21 mouse cellular contexts compared by ENCODE assay signal in the genomic region with DNA sequence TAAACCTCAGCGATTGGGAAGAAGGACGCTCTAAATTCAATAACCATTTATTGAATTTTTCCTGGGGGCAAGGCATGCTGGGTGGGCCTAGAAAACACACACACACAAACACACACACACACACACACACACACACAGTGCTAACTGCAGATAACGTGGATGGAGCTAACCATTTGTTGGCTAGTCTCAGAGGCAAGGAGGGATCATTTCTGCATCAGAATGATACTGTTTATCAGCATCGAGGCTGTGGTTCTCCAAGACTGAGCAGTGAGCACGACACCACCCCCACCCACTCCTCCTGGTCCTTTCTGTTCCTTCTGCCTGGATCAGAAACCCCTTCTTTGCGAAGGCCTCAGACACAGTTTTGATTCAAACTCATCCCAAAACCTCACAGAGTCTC. TPM values are rescaled to one million over a fixed set of nuclear protein-coding genes. Genes with fewer than 3 reads are reported as not detected.
DNase-seq lines count a peak whose midpoint lies in the region; ATAC-seq and TF ChIP-seq lines count a peak whose summit lies in the region.
"Had no signal": no experiment of that assay in that cellular context is flagged by ENCODE, and none has a peak within 500 bp of the region (broad histone marks: within the 10 kb centered on the region; RNA-seq: fewer than 3 reads in every experiment).

No protein-coding gene starts in this region.

- 53% methylated on average over 6 of the region's 6 CpGs for WGBS in hindbrain, embryonic 13.5 days
- WGBS in hindbrain, embryonic 10.5 days, result 72% methylated on average over 6 of the region's 6 CpGs
- 40% methylated on average over 6 of the region's 6 CpGs for WGBS in liver, embryonic 12.5 days (ENCODE audit: insufficient replicate concordance)
- 69% methylated on average over 6 of the region's 6 CpGs for WGBS in lung, postnatal 0 days

- peaks cover 3% of the 10 kb centered on the region; the same call in 1 of the 2 replicates for H3K4me1 ChIP-seq in hindbrain, embryonic 13.5 days (replicated peaks)
- no peaks in the 10 kb centered on the region for H3K4me1 ChIP-seq in hindbrain, embryonic 10.5 days (replicated peaks)
- H3K4me1 ChIP-seq in liver, embryonic 12.5 days, result peaks cover 30% of the 10 kb centered on the region
- no peaks in the 10 kb centered on the region for H3K4me1 ChIP-seq in lung, postnatal 0 days (ENCODE audit: insufficient read depth, low read depth, low read length)
- H3K4me1 ChIP-seq: embryonic facial prominence, embryonic 10.5 days; forebrain, embryonic 12.5 days; heart, embryonic 15.5 days; midbrain, embryonic 12.5 days had no signal

- no peak overlapping the region for H3K9ac ChIP-seq in hindbrain, embryonic 13.5 days
- H3K9ac ChIP-seq in liver, embryonic 12.5 days, result no peak overlapping the region
- H3K9ac ChIP-seq in lung, postnatal 0 days (replicated peaks; ENCODE audit: low read depth), result no peak overlapping the region
- H3K9ac ChIP-seq: forebrain, embryonic 12.5 days; heart, embryonic 15.5 days; midbrain, embryonic 12.5 days had no signal

- H3K9me3 ChIP-seq in hindbrain, embryonic 13.5 days, result no peaks in the 10 kb centered on the region
- no peaks in the 10 kb centered on the region for H3K9me3 ChIP-seq in hindbrain, embryonic 10.5 days
- no peaks in the 10 kb centered on the region for H3K9me3 ChIP-seq in liver, embryonic 12.5 days (replicated peaks)
- no peaks in the 10 kb centered on the region for H3K9me3 ChIP-seq in lung, postnatal 0 days (ENCODE audit: low read length)
- H3K9me3 ChIP-seq: embryonic facial prominence, embryonic 10.5 days; forebrain, embryonic 12.5 days; heart, embryonic 15.5 days; midbrain, embryonic 12.5 days had no signal

- H3K27me3 ChIP-seq in hindbrain, embryonic 13.5 days, result no peaks in the 10 kb centered on the region
- no peaks in the 10 kb centered on the region for H3K27me3 ChIP-seq in hindbrain, embryonic 10.5 days (ENCODE audit: insufficient read depth, poor library complexity, severe bottlenecking)
- peaks cover 2% of the 10 kb centered on the region; the same call in 1 of the 2 replicates for H3K27me3 ChIP-seq in liver, embryonic 12.5 days (replicated peaks)
- no peaks in the 10 kb centered on the region for H3K27me3 ChIP-seq in lung, postnatal 0 days (replicated peaks; ENCODE audit: insufficient read depth, low read length)
- H3K27me3 ChIP-seq: forebrain, embryonic 12.5 days; heart, embryonic 15.5 days had no signal

- H3K4me2 ChIP-seq in hindbrain, embryonic 13.5 days, result no peak overlapping the region
- H3K4me2 ChIP-seq in liver, embryonic 12.5 days, result peak overlapping the region; percentile 36
- no peak overlapping the region for H3K4me2 ChIP-seq in lung, postnatal 0 days (replicated peaks; ENCODE audit: low read depth, low read length)
- H3K4me2 ChIP-seq: forebrain, embryonic 12.5 days; heart, embryonic 15.5 days; midbrain, embryonic 12.5 days had no signal

- H3K36me3 ChIP-seq in hindbrain, embryonic 13.5 days, result no peaks in the 10 kb centered on the region
- H3K36me3 ChIP-seq in hindbrain, embryonic 10.5 days, result no peaks in the 10 kb centered on the region
- H3K36me3 ChIP-seq in liver, embryonic 12.5 days, result no peaks in the 10 kb centered on the region
- no peaks in the 10 kb centered on the region for H3K36me3 ChIP-seq in lung, postnatal 0 days (ENCODE audit: insufficient read depth, low read length)
- H3K36me3 ChIP-seq: embryonic facial prominence, embryonic 10.5 days; forebrain, embryonic 12.5 days; heart, embryonic 15.5 days; midbrain, embryonic 12.5 days had no signal

- ATAC-seq in hindbrain, embryonic 13.5 days (ENCODE audit: low FRiP score), result 0 out of 2 replicates have a peak, but pooled peaks have one; percentile 32
- ATAC-seq in liver, embryonic 12.5 days, result peak; percentile 97
- peak; percentile 89 for ATAC-seq in megakaryocyte progenitor cell, adult 5-6 weeks (replicated peaks; ENCODE audit: poor library complexity)
- no peak for ATAC-seq in lung, postnatal 0 days
- ATAC-seq: intestine, postnatal 0 days had no signal

- H3K27ac ChIP-seq in hindbrain, embryonic 13.5 days, result peak overlapping the region; percentile 19
- no peak overlapping the region for H3K27ac ChIP-seq in hindbrain, embryonic 10.5 days
- peak overlapping the region; percentile 72 for H3K27ac ChIP-seq in liver, embryonic 12.5 days
- no peak overlapping the region for H3K27ac ChIP-seq in lung, postnatal 0 days (ENCODE audit: low read length)
- H3K27ac ChIP-seq: embryonic facial prominence, embryonic 10.5 days; forebrain, embryonic 12.5 days; heart, embryonic 15.5 days; left cerebral cortex, adult 2 months; midbrain, embryonic 12.5 days had no signal

- no peak overlapping the region for H3K4me3 ChIP-seq in hindbrain, embryonic 13.5 days
- H3K4me3 ChIP-seq in hindbrain, embryonic 10.5 days, result no peak overlapping the region
- no peak overlapping the region for H3K4me3 ChIP-seq in liver, embryonic 12.5 days
- H3K4me3 ChIP-seq in lung, postnatal 0 days (ENCODE audit: low read depth, low read length), result no peak overlapping the region
- H3K4me3 ChIP-seq: embryonic facial prominence, embryonic 10.5 days; forebrain, embryonic 12.5 days; heart, embryonic 15.5 days; left cerebral cortex, adult 2 months; midbrain, embryonic 12.5 days had no signal

- no peak for TF ChIP-seq EP300 in lung, postnatal 0 days (IDR thresholded peaks at IDR 0.05)

- no peak for DNase-seq in hindbrain, embryonic 10.5 days (ENCODE audit: low spot score)
- peak; percentile 66 for DNase-seq in c-Kit-positive CD71-positive TER-119-positive erythroid progenitor cells, embryonic 14.5 days (ENCODE audit: low spot score)
- DNase-seq in cerebellum, postnatal 10 days, result no peak
- no peak for DNase-seq in lung, postnatal 0 days (ENCODE audit: low spot score)
- no peak for DNase-seq in right cerebral cortex, postnatal 14 days
- DNase-seq: adrenal gland, postnatal 14 days; cerebellum, adult 11 months; cerebellum, adult 9-11 months; heart, postnatal 4 days; kidney, postnatal 4 days; retina, postnatal 1 day; right cerebral cortex, postnatal 4 days had no signal

- TF ChIP-seq CTCF in lung, postnatal 0 days (IDR thresholded peaks at IDR 0.05), result no peak

RNA-seq across cellular contexts. Expression of gene Stx17, which starts 38.1 kb away (rescaled TPM):
- polyA plus RNA-seq in hindbrain, embryonic 13.5 days (2015; fragmentation: Nextera tagmentation; extraction: Ambion mirVana), result 23.3 and 23.9 TPM in 2 replicates
- polyA plus RNA-seq in hindbrain, embryonic 10.5 days (2016; fragmentation: Nextera tagmentation; extraction: Ambion mirVana), result 19.2 and 22.8 TPM in 2 replicates
- polyA plus RNA-seq in liver, embryonic 12.5 days (2016; fragmentation: Nextera tagmentation; extraction: Ambion mirVana), result 24.1 TPM in 2 replicates
- 11.1 and 14.8 TPM in 2 replicates for total RNA-seq in megakaryocyte progenitor cell, adult 5-6 weeks (2015)
- total RNA-seq in megakaryocyte progenitor cell, adult 5-6 weeks (2017), result 15.4 and 20.1 TPM in 2 replicates
- polyA plus RNA-seq in lung, postnatal 0 days (2015; fragmentation: Nextera tagmentation; extraction: Ambion mirVana), result 30.4 and 34.4 TPM in 2 replicates

RNA-seq across cellular contexts. Expression of gene Nr4a3, which starts 41.7 kb away (rescaled TPM):
- 1.8 and 2.4 TPM in 2 replicates for polyA plus RNA-seq in hindbrain, embryonic 13.5 days (2015; fragmentation: Nextera tagmentation; extraction: Ambion mirVana)
- 0.44 and 1.2 TPM in 2 replicates for polyA plus RNA-seq in hindbrain, embryonic 10.5 days (2016; fragmentation: Nextera tagmentation; extraction: Ambion mirVana)
- 0.02 TPM in 1 of 2 replicates, not detected in the other for polyA plus RNA-seq in liver, embryonic 12.5 days (2016; fragmentation: Nextera tagmentation; extraction: Ambion mirVana)
- total RNA-seq in megakaryocyte progenitor cell, adult 5-6 weeks (2015), result 0.59 and 0.88 TPM in 2 replicates
- total RNA-seq in megakaryocyte progenitor cell, adult 5-6 weeks (2017), result 0.20 and 2.5 TPM in 2 replicates
- polyA plus RNA-seq in lung, postnatal 0 days (2015; fragmentation: Nextera tagmentation; extraction: Ambion mirVana), result 0.14 and 0.15 TPM in 2 replicates

Comparison
In these comparisons a context has a peak if more than half of its experiments do, and no peak if none do; other contexts are left out.
1. H3K27ac ChIP-seq: peak in hindbrain, embryonic 13.5 days (single experiment) and liver, embryonic 12.5 days (single experiment); none in hindbrain, embryonic 10.5 days (single experiment) and lung, postnatal 0 days (single experiment).